Mouse (Mus musculus) stomach, postnatal 0 days (tissue): ENCODE measurements around the gene Pxylp1. TPM values are rescaled to one million over a fixed set of nuclear protein-coding genes. Genes with fewer than 3 reads are reported as not detected.

Experiments
- ATAC-seq: fragments of 200-750 bp; cut with Nextera tagmentation; 2 replicates; pipeline ENCODE4 v1.8.0; 2017; ENCODE audit not compliant: low FRiP score, low TSS enrichment
- DNase-seq: peaks from one replicate; pipeline ENCODE4 v3.0.0-alpha.2; 2016; ENCODE audit warnings: low spot score
- H3K27ac ChIP-seq: fragments of 300-500 bp; sonication (generic); replicated peaks from 2 replicates; pipeline ENCODE4 v1.5.1; 2014; ENCODE audit warnings: mild to moderate bottlenecking, control low read depth
- H3K27me3 ChIP-seq: fragments of 300-500 bp; sonication (generic); 2 replicates; pipeline ENCODE4 v1.6.1; 2014; ENCODE audit warnings: low read length; ENCODE audit not compliant: control insufficient read depth, insufficient read depth
- H3K36me3 ChIP-seq: fragments of 300-500 bp; sonication (generic); 2 replicates; pipeline ENCODE4 v1.6.1; 2014; ENCODE audit warnings: low read length, mixed read lengths; ENCODE audit not compliant: control insufficient read depth, insufficient read depth
- H3K4me1 ChIP-seq: fragments of 300-500 bp; sonication (generic); replicated peaks from 2 replicates; pipeline ENCODE4 v1.6.1; 2014; ENCODE audit warnings: antibody characterized with exemption; ENCODE audit not compliant: control insufficient read depth, insufficient read depth
- H3K4me2 ChIP-seq: fragments of 300-500 bp; sonication (generic); replicated peaks from 2 replicates; pipeline ENCODE4 v1.6.1; 2014; ENCODE audit warnings: low read depth, mild to moderate bottlenecking, control low read depth, moderate library complexity
- H3K4me3 ChIP-seq: fragments of 300-500 bp; sonication (generic); 2 replicates; pipeline ENCODE4 v1.5.1; 2014; ENCODE audit warnings: low read depth, low read length, control low read depth
- H3K9ac ChIP-seq: fragments of 300-500 bp; sonication (generic); 2 replicates; pipeline ENCODE4 v1.6.1; 2014; ENCODE audit warnings: mild to moderate bottlenecking, low read length, control low read depth, mixed read lengths
- H3K9me3 ChIP-seq: fragments of 300-500 bp; sonication (generic); 2 replicates; pipeline ENCODE4 v1.6.1; 2016; ENCODE audit warnings: low read length; ENCODE audit not compliant: control insufficient read depth
- CTCF ChIP-seq: IDR thresholded peaks from 2 replicates; pipeline ENCODE4 v1.5.1; 2016; ENCODE audit warnings: antibody characterized with exemption, low read depth, mild to moderate bottlenecking, moderate library complexity
- EP300 ChIP-seq: optimal IDR thresholded peaks from 2 replicates; pipeline ENCODE3; 2016; ENCODE audit warnings: antibody characterized with exemption
- WGBS: fragments of 180-500 bp; shearing (Covaris S2); extraction: QIAGEN DNeasy Blood & Tissue Kit; methylation state at CpG from one replicate; pipeline ENCODE4 v1.1.7; 2014; 5-methylcytosine and 5-hydroxymethylcytosine counted together
- polyA plus RNA-seq: library from polyadenylated mRNA; unstranded; fragments of >200 nt; fragmentation: Nextera tagmentation; extraction: Ambion mirVana; gene quantifications from 2 replicates; pipeline ENCODE4 v1.2.1, GENCODE M21; 2015

Pxylp1 gene
- polyA plus RNA-seq, 1 experiment from 2014 or later, result 19.1 TPM

- DNase-seq, result peak; percentile 22
Measured at GRCm38 (mm10) chr9:96861092-96861487, 31.4 kb downstream of the Pxylp1 start.

GRCm38 (mm10) chr9:96860380-96861091 is 31.9 kb downstream of the Pxylp1 start:
- no peaks in the 10 kb centered on the region for H3K9me3 ChIP-seq
- H3K9ac ChIP-seq, result no peak overlapping the region
- WGBS, result 79% methylated on average over 5 of the region's 5 CpGs
- no peak overlapping the region for H3K4me2 ChIP-seq
- no peaks in the 10 kb centered on the region for H3K4me1 ChIP-seq
- H3K27ac ChIP-seq, result peak overlapping the region; percentile 78
- H3K36me3 ChIP-seq, result no peaks in the 10 kb centered on the region
- H3K27me3 ChIP-seq, result no peaks in the 10 kb centered on the region
- no peak for TF ChIP-seq EP300
- no peak for TF ChIP-seq CTCF
- no peak for DNase-seq
- no peak overlapping the region for H3K4me3 ChIP-seq
- no peak for ATAC-seq

More at GRCm38 (mm10) chr9:96861092-96861487, 31.4 kb downstream of the Pxylp1 start:
- 70% methylated on average over 10 of the region's 10 CpGs for WGBS
- Histone ChIP-seq H3K27ac (peak overlapping the region; percentile 78), H3K9me3 (no peaks in the 10 kb centered on the region), H3K9ac (no peak overlapping the region), H3K4me1 (no peaks in the 10 kb centered on the region), H3K27me3 (no peaks in the 10 kb centered on the region), H3K36me3 (no peaks in the 10 kb centered on the region), H3K4me3 (no peak overlapping the region), H3K4me2 (no peak overlapping the region)
- TF ChIP-seq EP300 (no peak), CTCF (no peak)
- peak; percentile 53 for ATAC-seq

GRCm38 (mm10) chr9:96859027-96859426 is 33.4 kb downstream of the Pxylp1 start:
- H3K4me1 ChIP-seq, result no peaks in the 10 kb centered on the region
- no peak overlapping the region for H3K4me3 ChIP-seq
- no peak overlapping the region for H3K9ac ChIP-seq
- H3K27me3 ChIP-seq, result no peaks in the 10 kb centered on the region
- ATAC-seq (no peak), DNase-seq (no peak)
- H3K9me3 ChIP-seq, result no peaks in the 10 kb centered on the region
- 51% methylated on average over 2 of the region's 2 CpGs for WGBS
- H3K27ac ChIP-seq, result no peak overlapping the region
- H3K36me3 ChIP-seq, result no peaks in the 10 kb centered on the region
- TF ChIP-seq CTCF (no peak), EP300 (no peak)
- H3K4me2 ChIP-seq, result no peak overlapping the region

- Histone ChIP-seq H3K9me3 (no peaks in the 10 kb centered on the region), H3K27ac (no peak overlapping the region), H3K36me3 (no peaks in the 10 kb centered on the region), H3K4me3 (no peak overlapping the region), H3K4me1 (no peaks in the 10 kb centered on the region), H3K9ac (no peak overlapping the region), H3K4me2 (no peak overlapping the region), H3K27me3 (no peaks in the 10 kb centered on the region)
- no peak for DNase-seq
- TF ChIP-seq EP300 (no peak), CTCF (no peak)
- 73% methylated on average over 4 of the region's 4 CpGs for WGBS
- no peak for ATAC-seq
Measured at GRCm38 (mm10) chr9:96857838-96858237, 34.6 kb downstream of the Pxylp1 start.

GRCm38 (mm10) chr9:96853300-96854186 is 38.9 kb downstream of the Pxylp1 start:
- H3K9ac ChIP-seq, result no peak overlapping the region
- no peak overlapping the region for H3K27ac ChIP-seq
- no peaks in the 10 kb centered on the region for H3K9me3 ChIP-seq
- H3K4me3 ChIP-seq, result no peak overlapping the region
- no peaks in the 10 kb centered on the region for H3K36me3 ChIP-seq
- 80% methylated on average over 16 of the region's 16 CpGs for WGBS
- no peak for TF ChIP-seq CTCF
- TF ChIP-seq EP300, result no peak
- H3K4me2 ChIP-seq, result no peak overlapping the region
- peaks cover 2% of the 10 kb centered on the region; the same call in 1 of the 2 replicates for H3K4me1 ChIP-seq
- no peak for DNase-seq
- no peak for ATAC-seq
- no peaks in the 10 kb centered on the region for H3K27me3 ChIP-seq

DNA sequence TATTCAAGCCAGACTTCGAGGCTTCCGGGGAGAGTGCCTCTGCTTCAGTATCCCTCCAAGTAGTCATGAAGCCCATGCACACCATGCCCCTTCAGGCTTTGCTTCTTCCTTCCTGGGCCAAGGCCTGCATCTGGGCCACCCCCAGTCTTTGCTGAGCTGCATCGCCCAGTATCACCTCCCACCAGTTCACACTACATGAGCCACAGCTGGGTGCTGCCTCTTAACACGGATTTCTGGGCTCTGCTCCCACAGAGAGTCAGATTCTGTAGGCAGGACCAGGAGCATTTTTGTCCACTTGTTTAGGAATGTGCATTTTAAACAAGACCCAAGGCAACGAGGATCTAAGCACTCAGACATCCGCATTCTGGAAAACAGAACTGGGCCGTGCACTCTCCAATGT is 40.8 kb downstream of the Pxylp1 start:
- no peaks in the 10 kb centered on the region for H3K36me3 ChIP-seq
- H3K4me1 ChIP-seq, result peaks cover 2% of the 10 kb centered on the region; the same call in 1 of the 2 replicates
- no peak for DNase-seq
- H3K4me2 ChIP-seq, result no peak overlapping the region
- H3K9me3 ChIP-seq, result no peaks in the 10 kb centered on the region
- peak; percentile 52; the same call in 1 of the 2 replicates for ATAC-seq
- 44% methylated on average over 7 of the region's 7 CpGs for WGBS
- TF ChIP-seq EP300, result no peak
- no peak for TF ChIP-seq CTCF
- H3K27me3 ChIP-seq, result no peaks in the 10 kb centered on the region
- peak overlapping the region; percentile 30; the same call in 1 of the 2 replicates for H3K27ac ChIP-seq
- no peak overlapping the region for H3K9ac ChIP-seq
- H3K4me3 ChIP-seq, result no peak overlapping the region
